Mouse (Mus musculus): ENCODE results near the gene Tvp23b.

- TF ChIP-seq POLR2A (IDR thresholded peaks at IDR 0.05; ENCODE audit: low read depth, low read length): no peak
- no peak for TF ChIP-seq CTCF (IDR thresholded peaks at IDR 0.05; ENCODE audit: extremely low read depth, insufficient read length, insufficient replicate concordance, low read depth, low read length)
These were observed 45.0 kb downstream of the Tvp23b start for GRCm38 (mm10) chr11:62924091-62924761.
